Mouse (Mus musculus): ENCODE measurements around the gene Fzr1.

- TF ChIP-seq CTCF (IDR thresholded peaks at IDR 0.05; ENCODE audit: borderline replicate concordance, insufficient read depth, low read depth, low read length) = no peak
- 0 out of 2 replicates have a peak, but pooled peaks have one; percentile 5 for TF ChIP-seq POLR2A (IDR thresholded peaks at IDR 0.05; ENCODE audit: borderline replicate concordance, insufficient read depth, low read length)
These were observed 29.5 kb upstream of the Fzr1 start for GRCm38 (mm10) chr10:81407539-81408423.

Measured in cerebellum, adult 2 months (tissue).